Mouse (Mus musculus): ENCODE measurements around the gene Gm10778. TPM values are rescaled to one million over a fixed set of nuclear protein-coding genes. Genes with fewer than 3 reads are reported as not detected.

The Gm10778 gene
- polyA plus RNA-seq (2014; fragmentation: Illumina TruSeq; extraction: RNeasy Lipid Tissue Mini Kit (QIAGEN cat#74804); ENCODE audit: low read depth, low replicate concordance), result 16.4 TPM

GRCm38 (mm10) chr10:81648803-81649775, at the start of gene Gm10778:
TSS of gene Gm10778 (plus strand) at chr10:81649059.

GRCm38 (mm10) chr10:81600738-81601203, 48.1 kb upstream of the Gm10778 start, which contains the start of gene Tle6:
TSS of gene Tle6 (minus strand) at chr10:81601073.

GRCm38 (mm10) chr10:81605974-81606751, 42.7 kb upstream of the Gm10778 start, which contains the start of gene BC025920:
TSS of gene BC025920 (plus strand) at chr10:81606270.

GRCm38 (mm10) chr10:81626994-81627835, 21.6 kb upstream of the Gm10778 start, which contains the start of gene Sirt6:
TSS of gene Sirt6 (minus strand) at chr10:81627797.

GRCm38 (mm10) chr10:81628390-81628789, 20.5 kb upstream of the Gm10778 start, which contains the start of gene Ankrd24:
TSS of gene Ankrd24 (plus strand) at chr10:81628540.

GRCm38 (mm10) chr10:81704531-81705301, 55.9 kb downstream of the Gm10778 start, which contains the start of gene Zfp433:
TSS of gene Zfp433 (plus strand) at chr10:81704825.

Other genes starting within 250 kb of the Gm10778 start
- 8.2 TPM for gene Nfic, start 193.4 kb upstream of the Gm10778 start, polyA plus RNA-seq (2014; fragmentation: Illumina TruSeq; extraction: RNeasy Lipid Tissue Mini Kit (QIAGEN cat#74804); ENCODE audit: low read depth, low replicate concordance)
- 3.1 TPM for gene Celf5, start 166.3 kb upstream of the Gm10778 start, polyA plus RNA-seq (2014; fragmentation: Illumina TruSeq; extraction: RNeasy Lipid Tissue Mini Kit (QIAGEN cat#74804); ENCODE audit: low read depth, low replicate concordance)
- gene Ncln, start 152.7 kb upstream of the Gm10778 start, polyA plus RNA-seq (2014; fragmentation: Illumina TruSeq; extraction: RNeasy Lipid Tissue Mini Kit (QIAGEN cat#74804); ENCODE audit: low read depth, low replicate concordance), result not detected
- gene S1pr4, start 148.9 kb upstream of the Gm10778 start, polyA plus RNA-seq (2014; fragmentation: Illumina TruSeq; extraction: RNeasy Lipid Tissue Mini Kit (QIAGEN cat#74804); ENCODE audit: low read depth, low replicate concordance), result not detected
- not detected for gene Gna15, start 124.8 kb upstream of the Gm10778 start, polyA plus RNA-seq (2014; fragmentation: Illumina TruSeq; extraction: RNeasy Lipid Tissue Mini Kit (QIAGEN cat#74804); ENCODE audit: low read depth, low replicate concordance)
- 8.6 TPM for gene Gna11, start 103.9 kb upstream of the Gm10778 start, polyA plus RNA-seq (2014; fragmentation: Illumina TruSeq; extraction: RNeasy Lipid Tissue Mini Kit (QIAGEN cat#74804); ENCODE audit: low read depth, low replicate concordance)
- gene Aes, start 89.6 kb upstream of the Gm10778 start, polyA plus RNA-seq (2014; fragmentation: Illumina TruSeq; extraction: RNeasy Lipid Tissue Mini Kit (QIAGEN cat#74804); ENCODE audit: low read depth, low replicate concordance), result 16.2 TPM
- gene Tle2, start 74.5 kb upstream of the Gm10778 start, polyA plus RNA-seq (2014; fragmentation: Illumina TruSeq; extraction: RNeasy Lipid Tissue Mini Kit (QIAGEN cat#74804); ENCODE audit: low read depth, low replicate concordance), result 1.1 TPM
- 2.0 TPM for gene Tle6, start 48.0 kb upstream of the Gm10778 start, polyA plus RNA-seq (2014; fragmentation: Illumina TruSeq; extraction: RNeasy Lipid Tissue Mini Kit (QIAGEN cat#74804); ENCODE audit: low read depth, low replicate concordance)
- gene BC025920, start 42.8 kb upstream of the Gm10778 start, polyA plus RNA-seq (2014; fragmentation: Illumina TruSeq; extraction: RNeasy Lipid Tissue Mini Kit (QIAGEN cat#74804); ENCODE audit: low read depth, low replicate concordance), result 3.1 TPM
- gene Sirt6, start 21.3 kb upstream of the Gm10778 start, polyA plus RNA-seq (2014; fragmentation: Illumina TruSeq; extraction: RNeasy Lipid Tissue Mini Kit (QIAGEN cat#74804); ENCODE audit: low read depth, low replicate concordance), result not detected
- gene Ankrd24, start 20.5 kb upstream of the Gm10778 start, polyA plus RNA-seq (2014; fragmentation: Illumina TruSeq; extraction: RNeasy Lipid Tissue Mini Kit (QIAGEN cat#74804); ENCODE audit: low read depth, low replicate concordance), result 2.2 TPM
- gene Zfp433, start 55.8 kb downstream of the Gm10778 start, polyA plus RNA-seq (2014; fragmentation: Illumina TruSeq; extraction: RNeasy Lipid Tissue Mini Kit (QIAGEN cat#74804); ENCODE audit: low read depth, low replicate concordance), result 35.5 TPM
- 15.8 TPM for gene Gm3055, start 122.1 kb downstream of the Gm10778 start, polyA plus RNA-seq (2014; fragmentation: Illumina TruSeq; extraction: RNeasy Lipid Tissue Mini Kit (QIAGEN cat#74804); ENCODE audit: low read depth, low replicate concordance)
- 4.2 TPM for gene Gm4767, start 163.1 kb downstream of the Gm10778 start, polyA plus RNA-seq (2014; fragmentation: Illumina TruSeq; extraction: RNeasy Lipid Tissue Mini Kit (QIAGEN cat#74804); ENCODE audit: low read depth, low replicate concordance)
- gene Gm32687, start 214.9 kb downstream of the Gm10778 start, polyA plus RNA-seq (2014; fragmentation: Illumina TruSeq; extraction: RNeasy Lipid Tissue Mini Kit (QIAGEN cat#74804); ENCODE audit: low read depth, low replicate concordance), result 25.6 TPM